Comparison of ENCODE assay signal across 8 mouse cellular contexts in genomic region chr3:123448096-123448495, GRCm38 (mm10). TPM values are rescaled to one million over a fixed set of nuclear protein-coding genes. Genes with fewer than 3 reads are reported as not detected.
DNase-seq lines count a peak whose midpoint lies in the region; ATAC-seq and TF ChIP-seq lines count a peak whose summit lies in the region.

No protein-coding gene starts in this region.

- ATAC-seq in forebrain, postnatal 0 days = no peak
- ATAC-seq in lung, embryonic 14.5 days (ENCODE audit: insufficient read depth) = 0 out of 2 replicates have a peak, but pooled peaks have one; percentile 42
- no peak for ATAC-seq in granulocyte monocyte progenitor cell, adult 5-6 weeks (replicated peaks; ENCODE audit: poor library complexity, severe bottlenecking)
- no peak for ATAC-seq in megakaryocyte-erythroid progenitor cell, adult 5-6 weeks (replicated peaks; ENCODE audit: low FRiP score, low TSS enrichment, poor library complexity, severe bottlenecking)

- no peak for TF ChIP-seq CTCF in liver, adult 2 months (IDR thresholded peaks at IDR 0.05; ENCODE audit: low read depth, low read length)
- TF ChIP-seq CTCF in forebrain, postnatal 0 days (IDR thresholded peaks at IDR 0.05; ENCODE audit: low read depth) = no peak
- TF ChIP-seq CTCF in lung, embryonic 14.5 days (IDR thresholded peaks at IDR 0.05; ENCODE audit: low read depth) = no peak

- H3K9ac ChIP-seq in liver, adult 2 months (ENCODE audit: low read depth, low read length) = no peak overlapping the region
- no peak overlapping the region for H3K9ac ChIP-seq in forebrain, postnatal 0 days
- no peak overlapping the region for H3K9ac ChIP-seq in lung, embryonic 14.5 days

- peak overlapping the region; percentile 100 for H3K4me2 ChIP-seq in forebrain, postnatal 0 days (ENCODE audit: low read depth)
- peak overlapping the region; percentile 100 for H3K4me2 ChIP-seq in lung, embryonic 14.5 days

- H3K27ac ChIP-seq in liver, adult 2 months (replicated peaks; ENCODE audit: insufficient read depth, low read depth, low read length) = no peak overlapping the region
- H3K27ac ChIP-seq in forebrain, postnatal 0 days (ENCODE audit: low read depth, low read length) = no peak overlapping the region
- no peak overlapping the region for H3K27ac ChIP-seq in lung, embryonic 14.5 days (ENCODE audit: low read depth)

- H3K36me3 ChIP-seq in liver, adult 2 months (ENCODE audit: control insufficient read depth, insufficient read depth, low read length) = no peaks in the 10 kb centered on the region
- no peaks in the 10 kb centered on the region for H3K36me3 ChIP-seq in forebrain, postnatal 0 days (ENCODE audit: insufficient read depth)
- no peaks in the 10 kb centered on the region for H3K36me3 ChIP-seq in lung, embryonic 14.5 days (ENCODE audit: insufficient read depth)
- H3K36me3 ChIP-seq in splenic B cell, adult 2 months (ENCODE audit: control insufficient read depth, insufficient read depth, low read length, poor library complexity, severe bottlenecking) = no peaks in the 10 kb centered on the region

- no peaks in the 10 kb centered on the region for H3K9me3 ChIP-seq in forebrain, postnatal 0 days (ENCODE audit: low read length)
- no peaks in the 10 kb centered on the region for H3K9me3 ChIP-seq in lung, embryonic 14.5 days (ENCODE audit: low read depth, low read length)

- no peak for TF ChIP-seq POLR2A in liver, adult 2 months (IDR thresholded peaks at IDR 0.05; ENCODE audit: extremely low read depth, insufficient read depth, low read length)

- peak; percentile 1 for DNase-seq in liver, adult 2 months (ENCODE audit: extremely low read depth, low read depth, low spot score)
- DNase-seq in liver = no peak
- no peak for DNase-seq in forebrain, postnatal 0 days
- peak; percentile 61 for DNase-seq in lung, embryonic 14.5 days
- peak; percentile 7 for DNase-seq in splenic B cell, adult 2 months (ENCODE audit: low read depth, low spot score)
- DNase-seq in urinary bladder, postnatal 4 days (ENCODE audit: low spot score in 2 of 2) = no peak

- peaks cover 10% of the 10 kb centered on the region; the same call in 1 of the 2 replicates for H3K4me1 ChIP-seq in liver, adult 2 months (ENCODE audit: control insufficient read depth, insufficient read depth, low read length)
- peaks cover 8% of the 10 kb centered on the region; the same call in 1 of the 2 replicates for H3K4me1 ChIP-seq in forebrain, postnatal 0 days (ENCODE audit: insufficient read depth)
- no peaks in the 10 kb centered on the region for H3K4me1 ChIP-seq in lung, embryonic 14.5 days (ENCODE audit: insufficient read depth)

- H3K27me3 ChIP-seq in liver, adult 2 months (ENCODE audit: control insufficient read depth, insufficient read depth, low read length) = peaks cover 15% of the 10 kb centered on the region
- H3K27me3 ChIP-seq in forebrain, postnatal 0 days (ENCODE audit: insufficient read depth, low read length) = 0 out of 2 replicates have a peak, but pooled peaks cover 4% of the 10 kb centered on the region
- peaks cover 30% of the 10 kb centered on the region for H3K27me3 ChIP-seq in lung, embryonic 14.5 days (ENCODE audit: insufficient read depth, low read length)
- H3K27me3 ChIP-seq in splenic B cell, adult 2 months (ENCODE audit: control insufficient read depth, insufficient read depth, low read length, poor library complexity, severe bottlenecking) = no peaks in the 10 kb centered on the region

- no peak overlapping the region for H3K4me3 ChIP-seq in liver, adult 2 months (ENCODE audit: insufficient read depth, low read depth, low read length)
- H3K4me3 ChIP-seq in forebrain, postnatal 0 days (ENCODE audit: low read depth, low read length) = peak overlapping the region; percentile 71
- peak overlapping the region; percentile 70 for H3K4me3 ChIP-seq in lung, embryonic 14.5 days (ENCODE audit: low read depth, low read length)

- 14% methylated on average over 10 of the region's 10 CpGs for WGBS in liver, adult 2 months
- 2% methylated on average over 10 of the region's 10 CpGs for WGBS in forebrain, postnatal 0 days
- WGBS in lung, embryonic 14.5 days = 9% methylated on average over 10 of the region's 10 CpGs

- H3K79me2 ChIP-seq in liver, adult 2 months (ENCODE audit: control insufficient read depth, insufficient read depth, low read length) = no peaks in the 10 kb centered on the region

RNA-seq across cellular contexts. Expression of gene Prss12, which starts 1.4 kb away (rescaled TPM):
- total RNA-seq in liver, adult 2 months (2014; rRNA removed) = 0.18 TPM in 1 of 2 replicates, not detected in the other
- polyA plus RNA-seq in liver, adult 2 months (2012; rRNA removed) = 0.07 and 0.25 TPM in 2 replicates
- total RNA-seq in forebrain, postnatal 0 days (2014; rRNA removed) = 14.5 and 18.9 TPM in 2 replicates
- 14.9 and 17.7 TPM in 2 replicates for polyA plus RNA-seq in forebrain, postnatal 0 days (2015; fragmentation: Nextera tagmentation; extraction: Ambion mirVana)
- polyA plus RNA-seq in lung, embryonic 14.5 days (2014; fragmentation: Nextera tagmentation; extraction: Ambion mirVana) = 11.5 and 12.0 TPM in 2 replicates
- total RNA-seq in granulocyte monocyte progenitor cell, adult 5-6 weeks (2014; fragmentation: Nextera tagmentation) = not detected in 2 replicates
- total RNA-seq in granulocyte monocyte progenitor cell, adult 5-6 weeks (2017) = not detected in 2 replicates
- not detected in 2 replicates for total RNA-seq in megakaryocyte-erythroid progenitor cell, adult 5-6 weeks (2014; fragmentation: Nextera tagmentation)
- not detected in 2 replicates for total RNA-seq in megakaryocyte-erythroid progenitor cell, adult 5-6 weeks (2017)

Comparison
In these comparisons a context has a peak if more than half of its experiments do, and no peak if none do; other contexts are left out.
1. DNase-seq: peak in liver, adult 2 months (single experiment), lung, embryonic 14.5 days (single experiment) and splenic B cell, adult 2 months (single experiment); none in liver (single experiment), forebrain, postnatal 0 days (single experiment) and urinary bladder, postnatal 4 days (0 of 2).
2. RNA of gene Prss12, which starts 1.4 kb away (total RNA-seq): 14.5 to 18.9 TPM in forebrain, postnatal 0 days; 0.18 TPM in liver, adult 2 months, not detected in granulocyte monocyte progenitor cell, adult 5-6 weeks and not detected in megakaryocyte-erythroid progenitor cell, adult 5-6 weeks; every median in the first group is over 10 times any median in the second.